Mouse (Mus musculus) gastrocnemius, postnatal 10 days (tissue): ENCODE data around the gene Cast. TPM values are rescaled to one million over a fixed set of nuclear protein-coding genes. Genes with fewer than 3 reads are reported as not detected.
A peak's percentile ranks its signal among the peaks of the same experiment; 100 is the strongest.

ENCODE experiments used
- DNase-seq: peaks from one replicate; pipeline ENCODE4 v3.0.0; 2021; ENCODE audit warnings: mixed read lengths
- long read RNA-seq, 2 experiments: library from polyadenylated mRNA; stranded (forward); transcript quantifications; one replicate each; pipeline ENCODE4 v2.0.0; 2021
- total RNA-seq, 2 experiments: library from RNA; stranded (reverse); gene quantifications; 2 replicates each; pipeline ENCODE4 v1.2.3; 2021

Cast gene
- total RNA-seq: 10 to 100 TPM; 76.5 to 89.5 TPM
- long read RNA-seq, experiment 1, full-length matches to known transcripts: 54 of 122 reads
- long read RNA-seq, experiment 1, partial matches to known transcripts: 3 of 122 reads
- long read RNA-seq, experiment 1, other reads (novel, unspliced or antisense): 65 of 122 reads
- long read RNA-seq, experiment 2, full-length matches to known transcripts: 41 of 109 reads
- long read RNA-seq, experiment 2, partial matches to known transcripts: 12 of 109 reads
- long read RNA-seq, experiment 2, other reads (novel, unspliced or antisense): 56 of 109 reads

DNA sequence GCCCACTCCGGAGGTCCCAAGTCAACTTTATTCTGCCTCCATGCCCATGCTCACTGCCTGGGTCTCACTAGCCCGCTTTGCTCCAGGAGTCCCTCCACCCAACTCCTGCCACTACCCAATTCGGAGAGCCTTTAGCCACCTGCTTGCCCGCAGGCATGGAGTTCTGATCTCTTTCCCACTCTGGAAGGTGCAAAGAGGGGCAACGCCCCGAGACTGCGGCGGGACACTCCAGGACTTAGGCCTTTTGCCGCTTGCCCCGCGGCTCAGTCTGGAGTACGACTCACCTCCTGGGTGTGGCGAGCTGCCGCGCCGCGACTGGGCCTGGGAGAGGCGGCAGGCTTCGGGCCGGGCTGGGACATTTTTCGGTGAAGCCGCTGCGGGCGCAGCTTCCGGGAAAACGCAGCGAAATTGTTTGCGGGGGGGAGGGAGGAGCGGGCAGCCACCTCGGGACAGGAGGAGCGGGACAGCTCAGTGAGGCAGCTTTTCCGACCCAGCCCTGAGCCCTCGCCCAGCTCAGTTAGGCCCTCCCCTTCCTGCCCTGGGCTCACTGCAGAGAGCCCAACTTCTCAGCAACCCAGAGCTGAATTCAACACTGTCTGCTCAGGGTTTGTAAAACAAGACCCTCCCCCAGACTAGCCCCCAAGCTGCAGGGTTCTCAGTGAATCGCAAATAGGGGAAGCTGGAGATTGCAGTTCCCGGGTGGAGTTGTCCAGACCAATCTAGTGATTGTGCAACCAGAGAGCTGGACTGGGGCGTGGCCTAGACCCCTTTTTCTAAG lies at the start of gene Cast:
Gene Cast, minus strand, starts transcription at position 659 of the 778 bp plus-strand sequence.
- DNase-seq: peak; percentile 53

DNA sequence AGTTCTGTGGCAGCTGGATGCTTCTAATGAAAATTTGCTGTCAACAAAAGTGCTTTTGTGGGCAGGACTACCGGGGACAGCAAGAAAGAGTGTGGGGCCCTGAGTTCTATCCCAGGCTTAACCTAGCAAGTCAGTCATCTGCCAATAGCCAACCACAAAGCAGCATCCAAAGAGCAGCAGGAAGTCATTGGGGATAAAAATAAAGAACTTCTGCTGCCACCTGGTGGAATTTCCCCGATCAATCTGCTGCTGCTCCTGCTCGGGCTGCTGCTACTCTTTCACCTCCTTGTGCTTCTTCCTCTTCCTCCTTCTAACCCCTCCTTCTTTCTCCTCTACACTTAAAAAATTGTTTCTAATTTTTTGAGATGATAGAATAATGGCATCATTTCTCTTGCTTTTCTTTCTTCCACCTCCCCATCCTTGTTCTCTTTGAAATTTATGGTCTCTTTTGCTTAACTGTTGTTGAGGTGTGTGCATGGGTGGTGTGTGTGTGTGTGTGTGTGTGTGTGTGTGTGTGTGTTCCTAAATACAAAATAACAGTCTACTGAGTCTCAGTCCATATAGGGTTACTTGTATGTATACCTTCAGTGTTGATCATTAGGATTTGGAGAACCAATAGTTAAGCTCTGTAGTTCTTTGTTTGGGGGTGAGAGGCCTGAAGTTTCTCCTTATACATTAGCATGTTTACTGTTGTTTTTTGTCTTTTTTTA lies 45.9 kb upstream of the Cast start:
- peak; percentile 58 for DNase-seq

DNA sequence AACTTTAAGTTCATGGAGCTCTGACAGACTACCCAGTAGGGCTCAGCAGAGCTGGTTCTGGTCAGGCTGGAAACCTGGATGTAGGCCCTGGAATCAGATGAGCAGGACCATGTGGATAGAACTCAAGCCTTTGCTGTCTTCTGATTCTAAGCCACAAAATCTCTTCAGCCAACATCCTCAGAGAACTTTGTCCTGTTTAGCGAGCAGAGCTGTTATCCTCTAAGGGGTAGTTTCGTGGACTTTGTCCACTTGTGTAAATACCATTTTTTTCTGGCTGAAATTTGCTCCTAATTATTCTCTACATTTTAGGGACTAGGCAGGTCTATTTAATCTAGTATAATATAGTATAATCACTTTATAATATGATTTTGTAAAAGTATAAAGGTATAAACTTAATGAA lies 42.2 kb upstream of the Cast start:
- DNase-seq: no peak

DNA sequence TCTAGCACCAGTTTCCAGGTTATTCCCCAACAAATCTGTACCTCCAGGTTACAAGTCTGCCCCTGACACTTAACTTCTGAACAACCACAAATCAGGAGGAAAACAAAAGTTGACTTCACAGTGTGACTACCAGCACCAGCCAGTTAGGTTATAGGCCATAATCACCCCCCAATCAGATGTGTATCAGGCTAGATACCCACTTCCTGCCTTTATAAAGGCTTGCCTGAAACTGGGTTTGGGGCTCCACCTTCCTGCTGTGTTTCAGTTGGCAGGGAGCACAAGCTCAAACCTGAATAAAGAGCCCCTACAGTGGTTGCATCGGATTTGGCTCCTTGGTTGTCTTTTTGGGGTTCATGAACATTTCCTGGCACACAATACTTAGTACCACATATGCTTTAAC lies 37.3 kb upstream of the Cast start:
- no peak for DNase-seq

DNA sequence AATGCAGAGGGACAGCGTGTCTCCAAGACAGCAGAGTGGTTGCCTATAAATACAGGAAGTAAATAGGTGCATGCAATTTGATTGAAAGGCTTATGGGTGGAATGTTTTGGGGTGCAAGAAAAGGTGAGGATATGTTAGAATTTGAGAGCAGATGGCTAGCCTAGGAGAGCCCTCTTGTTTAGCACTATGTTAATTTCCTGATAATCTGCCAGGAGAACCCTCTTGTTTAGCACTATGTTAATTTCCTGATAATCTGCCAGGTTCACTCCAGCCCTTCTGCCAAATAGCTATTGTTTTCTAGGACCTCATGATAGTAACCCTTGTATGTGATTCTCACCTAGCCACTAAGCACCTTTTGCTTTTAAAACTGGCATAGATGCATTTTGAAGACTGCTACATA lies 25.9 kb upstream of the Cast start:
- no peak for DNase-seq

DNA sequence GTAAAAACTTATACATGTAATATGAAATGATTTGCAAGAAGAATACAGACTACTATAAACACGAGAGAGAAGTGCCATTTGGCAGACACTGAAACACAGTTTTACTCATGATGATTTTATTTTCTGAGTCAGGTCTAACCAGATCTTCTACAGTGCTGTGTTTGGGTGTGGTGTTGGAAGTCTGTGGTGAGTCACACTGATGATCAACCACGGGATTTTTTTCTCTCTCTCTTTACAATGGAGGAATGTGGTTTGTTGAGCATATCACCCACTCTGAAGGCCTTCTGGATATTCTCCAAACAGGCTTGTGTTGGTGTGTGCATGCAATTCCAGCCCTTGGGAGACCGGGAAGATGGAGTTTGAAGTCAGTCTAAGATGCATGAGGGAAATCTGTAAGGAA lies 13.5 kb upstream of the Cast start:
- DNase-seq: no peak

DNA sequence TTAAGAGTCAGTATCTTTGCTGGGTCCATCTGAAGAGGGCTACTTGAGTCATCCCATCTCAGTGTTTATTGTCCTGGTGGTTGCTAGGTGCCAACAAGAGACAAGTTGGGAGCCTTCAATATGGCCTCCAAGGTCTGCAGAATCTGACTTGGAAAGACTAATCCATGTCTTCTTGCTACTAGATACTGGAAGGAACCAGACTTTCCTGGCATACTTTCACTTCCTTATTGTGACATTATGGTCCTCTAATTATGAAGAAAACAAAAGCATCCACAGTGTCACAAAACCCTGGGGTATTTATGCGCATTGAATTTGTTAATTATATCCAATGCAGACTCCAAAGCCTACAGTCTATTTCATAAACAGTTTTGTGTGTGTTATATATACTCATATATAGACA lies 7.1 kb upstream of the Cast start:
- DNase-seq: no peak

DNA sequence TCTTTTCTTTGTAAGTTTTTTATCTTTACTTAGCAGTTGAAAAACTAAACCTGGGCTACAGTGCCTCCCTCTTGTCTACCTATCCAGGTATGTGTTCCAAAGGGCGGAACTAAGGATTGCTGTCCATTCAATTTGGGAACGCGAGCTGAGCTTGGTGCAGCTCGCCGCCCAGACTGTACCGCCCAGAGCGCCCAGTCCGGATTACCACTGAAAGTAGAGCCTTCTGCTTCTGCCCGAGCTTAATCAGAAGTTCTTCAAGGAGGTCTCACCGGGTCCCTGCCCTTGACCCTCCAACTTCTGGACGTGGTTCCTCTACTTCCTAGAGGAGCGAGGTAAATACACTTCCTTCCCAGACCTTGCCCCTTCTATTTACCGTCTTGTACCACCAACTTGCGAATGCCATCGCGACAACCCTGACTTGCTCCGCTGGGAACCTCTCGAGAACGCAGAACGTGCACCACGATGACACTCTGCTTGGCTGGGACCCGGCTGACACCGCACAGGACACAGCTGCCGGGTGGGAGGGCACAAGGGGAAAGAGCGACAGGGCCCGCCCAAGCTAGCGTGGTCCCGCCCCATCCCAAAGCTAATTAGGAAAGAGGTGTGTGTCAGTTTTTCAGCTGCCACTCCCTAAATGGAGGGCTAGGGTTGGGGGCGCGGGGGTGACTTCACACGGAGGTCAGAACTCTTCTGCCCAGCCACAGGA lies 1.0 kb downstream of the Cast start:
- DNase-seq: peak; percentile 76

DNA sequence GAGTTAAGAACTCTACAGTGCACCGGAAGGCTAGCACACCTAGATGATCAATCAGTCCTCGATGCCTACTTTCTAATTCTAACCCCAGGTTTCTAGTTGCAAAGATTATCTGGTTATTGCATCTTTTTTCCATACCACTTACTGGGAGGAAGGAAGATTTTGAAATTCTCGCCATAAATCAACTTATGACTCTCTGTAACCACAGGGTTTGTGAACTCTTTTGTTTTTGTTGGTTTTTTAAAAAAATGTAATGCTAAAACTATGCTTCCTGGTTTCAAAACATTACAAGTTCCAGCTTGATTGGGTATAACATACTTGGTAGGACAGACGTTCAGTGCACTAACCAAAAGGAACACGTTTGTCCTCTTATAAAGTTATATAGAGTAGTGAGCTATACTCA lies 1.7 kb downstream of the Cast start:
- no peak for DNase-seq

DNA sequence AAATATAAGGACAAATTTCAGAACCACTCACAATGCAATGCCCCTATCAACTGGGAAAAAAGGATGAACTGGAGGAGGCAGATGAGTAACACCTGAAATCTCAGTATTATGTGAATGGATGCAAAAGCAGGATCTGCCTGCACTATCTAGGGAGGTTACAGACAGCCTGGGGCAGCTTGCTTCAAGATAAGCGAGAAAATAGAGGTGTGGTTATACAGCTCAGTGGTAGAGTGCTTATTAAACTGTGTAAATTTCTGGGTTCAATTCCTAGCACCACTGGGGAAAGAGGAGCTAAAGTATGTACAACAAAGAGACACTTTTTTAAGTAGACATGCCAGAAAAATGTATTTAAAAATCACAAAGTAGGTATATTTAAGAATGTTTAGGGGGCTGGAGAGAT lies 14.2 kb downstream of the Cast start:
- no peak for DNase-seq

DNA sequence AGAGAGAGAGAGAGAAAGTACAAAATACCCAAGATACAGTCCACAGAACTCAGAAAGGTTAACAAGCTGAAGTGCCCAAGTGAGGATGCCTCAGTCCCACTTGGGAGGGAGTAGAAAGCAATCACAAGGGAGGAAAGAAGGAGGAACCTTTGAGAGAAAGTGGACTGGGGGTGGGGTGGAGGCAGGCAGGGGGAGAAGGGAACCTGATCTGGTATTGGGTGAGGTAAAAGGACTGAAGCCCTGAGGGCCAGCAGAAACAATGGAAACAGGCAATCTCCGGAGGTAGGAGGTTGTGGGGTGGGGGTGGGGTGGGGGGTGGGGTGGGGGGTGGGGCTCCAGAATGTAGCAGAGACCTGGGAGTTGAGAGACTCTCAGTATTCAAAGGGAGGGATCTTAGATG lies 20.9 kb downstream of the Cast start:
- no peak for DNase-seq

DNA sequence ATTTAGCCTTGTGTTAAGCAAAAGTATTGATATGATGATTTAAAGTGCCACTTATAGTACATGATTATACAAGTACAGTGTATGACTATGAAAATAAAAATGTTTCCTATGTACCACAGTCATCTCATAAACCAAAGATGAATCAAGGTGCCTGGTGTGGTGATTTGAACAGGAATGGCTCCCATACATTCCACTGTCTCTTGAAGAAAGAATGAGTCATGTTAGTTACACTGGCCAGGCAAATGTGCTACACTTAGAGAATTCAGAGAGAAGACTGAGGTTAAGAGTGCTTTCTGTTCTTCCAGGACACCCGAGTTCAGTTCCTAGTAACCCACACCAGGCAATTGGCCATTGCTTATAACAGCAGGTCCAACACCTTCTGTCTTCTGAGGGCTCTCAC lies 36.5 kb downstream of the Cast start:
- no peak for DNase-seq

DNA sequence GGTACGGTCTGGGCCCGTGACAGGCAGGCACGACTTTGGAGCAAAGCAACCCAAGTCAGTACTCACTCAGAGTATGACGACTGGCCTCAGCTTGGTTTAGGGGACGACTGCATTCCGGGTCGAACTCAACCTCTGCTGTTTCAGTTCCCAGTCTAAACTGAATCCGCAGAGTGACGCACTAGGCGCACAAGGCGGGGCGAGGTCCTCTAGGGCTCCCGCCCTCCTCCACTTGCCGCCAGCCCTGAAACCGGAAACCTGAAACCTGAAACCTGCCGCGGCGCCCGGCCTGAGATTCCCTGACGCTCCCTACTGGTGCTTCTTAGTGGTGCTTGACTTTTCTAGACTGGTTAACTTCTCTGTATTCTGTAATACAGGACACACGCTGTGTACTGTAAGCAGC lies 38.1 kb downstream of the Cast start:
- DNase-seq: peak; percentile 90

DNA sequence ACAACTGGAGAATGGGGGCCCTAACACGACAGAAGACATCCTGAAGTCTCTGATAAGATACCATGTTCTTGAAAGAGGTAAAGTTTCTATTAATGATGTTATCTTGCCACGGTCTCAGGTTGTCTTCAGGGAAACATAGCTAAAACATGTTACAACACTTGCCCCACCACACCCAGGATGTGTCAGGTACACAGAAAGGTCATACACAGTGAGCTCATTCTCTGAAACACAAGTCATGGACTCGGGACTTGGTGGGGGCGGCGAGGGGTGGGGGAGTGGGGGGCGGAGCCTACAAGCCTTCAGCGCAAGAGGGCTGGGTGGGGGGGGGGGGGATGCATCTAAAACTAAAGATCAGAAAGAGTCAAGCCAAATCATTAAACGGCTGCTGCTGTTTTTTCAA lies 38.7 kb downstream of the Cast start:
- DNase-seq: no peak

DNA sequence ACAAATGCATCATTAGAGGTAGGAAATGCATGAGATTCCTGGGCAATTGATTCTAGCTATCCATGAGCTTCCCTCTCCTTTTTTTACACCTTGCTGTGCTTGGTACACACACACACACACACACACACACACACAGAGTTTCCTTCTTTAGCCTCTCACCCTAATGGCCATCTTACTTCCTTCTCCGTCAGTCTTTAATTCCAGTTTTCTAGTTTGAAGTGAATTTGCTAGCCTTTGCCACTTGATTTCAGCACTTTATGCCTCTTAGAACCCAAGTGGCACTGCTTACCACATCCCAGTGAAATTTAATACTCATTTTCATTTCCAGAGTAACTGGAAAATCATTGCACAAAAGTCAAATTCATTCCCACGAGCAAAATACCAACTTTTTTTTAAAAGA lies 41.4 kb downstream of the Cast start:
- DNase-seq: no peak

DNA sequence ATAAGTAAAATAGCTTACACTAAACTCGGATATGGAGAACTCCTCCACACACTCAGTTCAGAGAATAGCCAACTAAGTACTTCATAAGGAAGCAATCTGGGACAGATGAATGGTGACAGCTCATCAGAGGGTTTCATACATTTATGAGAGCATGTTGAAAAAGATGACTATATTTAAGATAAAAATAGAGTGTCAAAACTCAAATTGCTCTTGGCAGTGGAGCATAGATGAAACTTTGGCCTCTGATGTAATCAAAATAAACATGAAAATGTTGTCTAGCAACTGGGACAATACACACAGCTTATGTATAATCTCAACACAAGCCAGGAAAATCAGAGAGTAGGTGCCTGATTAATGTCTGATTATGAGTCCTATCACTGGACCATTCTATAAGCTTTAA lies 45.9 kb downstream of the Cast start:
- no peak for DNase-seq

DNA sequence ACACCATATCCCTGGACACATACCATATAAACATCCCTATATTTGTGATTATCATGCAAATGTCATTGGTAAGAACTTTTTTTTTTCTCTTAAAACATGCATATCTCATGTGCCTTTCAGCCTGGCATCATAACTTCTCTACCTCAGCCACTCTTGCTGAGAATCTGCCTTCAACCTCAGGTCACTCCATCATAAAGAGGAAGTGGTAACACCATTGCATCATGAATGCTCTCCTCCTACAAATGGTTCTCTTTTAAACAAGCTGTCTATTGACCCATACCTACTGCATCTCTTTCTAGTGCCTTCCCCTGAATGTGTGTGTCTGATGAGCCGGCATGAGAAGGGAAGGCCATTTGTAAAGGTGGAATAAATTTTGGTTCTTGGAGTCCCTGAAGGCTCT lies 49.5 kb downstream of the Cast start:
- DNase-seq: no peak

DNA sequence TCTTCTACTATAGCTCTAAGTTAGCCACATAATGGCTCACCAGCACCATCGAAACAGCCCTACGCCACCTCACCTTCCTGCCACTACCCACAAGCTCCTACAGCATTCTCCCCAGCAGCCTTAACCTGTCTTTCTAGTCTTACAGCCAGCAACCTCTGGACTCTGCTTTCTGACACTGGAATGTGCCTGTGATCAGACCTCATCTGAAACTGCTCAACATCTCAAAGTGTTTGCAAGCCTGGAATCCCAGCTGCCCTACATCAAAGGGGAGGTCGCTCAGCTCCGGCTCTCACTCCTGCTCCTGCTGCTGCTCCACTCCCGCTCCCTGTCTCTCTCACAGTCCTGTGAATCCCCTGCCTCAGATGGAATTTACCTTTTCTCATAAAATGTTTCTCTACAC lies 65.4 kb downstream of the Cast start:
- DNase-seq: no peak

DNA sequence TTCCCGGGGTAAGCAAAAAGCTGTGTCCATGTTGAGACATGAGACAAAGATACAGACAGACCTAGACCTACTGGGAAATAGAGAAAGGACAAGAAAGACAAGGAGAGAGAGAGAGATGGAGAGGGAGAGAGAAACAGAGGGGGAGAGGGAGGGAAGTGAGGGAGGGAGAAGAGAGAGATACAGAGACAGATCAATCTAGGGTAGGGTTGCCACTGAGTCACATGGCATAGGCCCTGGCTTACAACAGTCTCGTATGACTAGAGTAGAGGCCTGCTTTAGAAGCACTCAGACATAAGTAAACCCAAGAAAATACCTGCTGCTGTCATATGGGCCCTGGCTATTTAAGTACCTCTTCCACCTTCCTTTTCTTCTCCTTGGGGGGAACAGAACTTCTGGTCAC lies 72.2 kb downstream of the Cast start:
- DNase-seq: no peak

DNA sequence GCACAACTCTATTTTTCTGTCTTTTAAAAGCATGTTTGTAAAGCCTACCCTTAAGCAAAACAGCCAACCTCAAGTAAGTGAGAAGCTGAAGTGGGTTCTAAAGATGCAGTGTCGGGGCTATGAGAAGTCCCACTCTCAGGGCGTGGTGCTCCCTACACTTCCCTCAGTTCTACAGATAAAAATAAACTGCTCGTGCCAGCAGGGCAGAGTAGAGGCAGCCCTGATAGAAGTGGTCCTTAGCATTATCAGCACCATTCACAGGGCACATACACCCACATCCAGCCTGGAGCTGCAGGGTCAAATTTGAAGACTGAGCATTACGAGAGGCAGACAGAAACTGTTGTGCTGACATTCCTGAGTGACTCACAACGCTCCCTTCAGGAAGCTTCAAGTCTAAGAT lies 72.8 kb downstream of the Cast start:
- no peak for DNase-seq

DNA sequence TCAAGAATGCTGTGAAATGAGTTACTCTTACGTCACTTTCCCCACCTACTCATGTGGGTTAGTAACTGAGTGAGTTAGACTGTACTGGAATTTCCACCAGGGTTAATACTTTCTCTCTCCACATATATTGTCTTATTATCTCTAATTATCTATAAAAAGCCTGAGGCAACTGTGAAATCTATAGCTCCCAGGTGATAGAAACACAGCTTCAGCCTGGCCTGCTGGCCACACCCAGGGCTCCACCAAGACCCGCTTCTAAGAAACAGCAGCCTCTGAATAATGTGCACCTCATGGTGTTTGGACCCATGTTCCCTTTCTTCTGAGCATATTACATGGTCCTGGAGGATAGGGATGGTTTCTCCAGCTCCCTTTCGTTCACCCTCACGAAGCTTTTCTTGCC lies 74.9 kb downstream of the Cast start:
- no peak for DNase-seq

DNA sequence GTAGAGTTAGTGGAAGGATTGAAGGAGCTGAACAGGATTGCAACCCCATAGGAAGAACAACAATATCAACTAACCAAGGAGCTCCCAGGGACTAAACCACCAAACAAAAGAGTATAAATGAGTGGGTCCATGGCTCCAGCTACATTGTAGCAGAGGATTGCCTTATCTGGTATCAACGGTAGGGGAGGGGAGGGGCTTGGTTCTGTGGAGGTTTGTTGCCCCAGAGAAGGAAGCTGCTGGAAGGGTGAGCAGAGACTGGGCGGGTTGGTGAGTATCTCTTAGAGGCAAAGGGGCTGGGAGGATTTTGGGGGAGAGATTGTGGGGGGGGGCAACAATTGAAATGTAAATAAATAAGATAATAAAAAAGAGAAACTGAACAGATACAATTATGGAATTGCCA lies 89.6 kb downstream of the Cast start:
- DNase-seq: no peak

DNA sequence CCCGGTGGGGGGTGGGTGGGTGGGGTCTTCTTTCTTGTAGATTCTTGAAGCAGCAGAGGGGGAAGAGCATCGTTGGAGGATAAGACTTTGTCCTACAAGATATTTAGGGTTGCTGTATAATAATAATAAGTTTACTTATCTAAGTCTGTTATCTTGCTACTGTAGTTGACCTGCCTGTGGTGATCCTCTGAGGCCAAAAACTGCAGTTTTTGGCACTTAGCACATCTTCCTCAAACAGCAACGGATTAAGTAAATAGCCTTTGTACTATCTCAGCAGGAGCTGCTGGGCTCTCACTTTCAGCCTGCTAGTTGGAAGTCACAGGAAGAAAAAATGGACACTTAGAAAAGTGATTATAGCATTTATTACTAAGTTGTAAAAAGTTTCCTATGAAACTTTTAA lies 112.4 kb downstream of the Cast start:
- DNase-seq: no peak
